ENCODE assay signal across 18 mouse cellular contexts in genomic region chr14:20764942-20765341, GRCm38 (mm10). TPM values are rescaled to one million over a fixed set of nuclear protein-coding genes. Genes with fewer than 3 reads are reported as not detected.
DNase-seq lines count a peak whose midpoint lies in the region; ATAC-seq and TF ChIP-seq lines count a peak whose summit lies in the region.
"Had no signal": no experiment of that assay in that cellular context is flagged by ENCODE, and none has a peak within 500 bp of the region (broad histone marks: within the 10 kb centered on the region; RNA-seq: fewer than 3 reads in every experiment).

No protein-coding gene starts in this region.

- no peak for TF ChIP-seq POLR2A in liver, adult 2 months (IDR thresholded peaks at IDR 0.05; ENCODE audit: extremely low read depth, insufficient read depth, low read length)

- DNase-seq in gastrocnemius, adult 2 months, result no peak
- DNase-seq in gastrocnemius, postnatal 25 days, result no peak
- DNase-seq in liver, adult 2 months (ENCODE audit: extremely low read depth, low read depth, low spot score), result no peak
- DNase-seq in liver, result no peak
- DNase-seq in cerebellum, postnatal 10 days, result no peak
- DNase-seq: adrenal gland, postnatal 25 days; cerebellum, postnatal 14 days; kidney, postnatal 14 days; layer of hippocampus, adult 9-11 months; lung, postnatal 36 days; right cerebral cortex, postnatal 4 days; thymus, postnatal 4 days had no signal

- H3K27me3 ChIP-seq in liver, adult 2 months (ENCODE audit: control insufficient read depth, insufficient read depth, low read length), result no peaks in the 10 kb centered on the region
- H3K27me3 ChIP-seq in heart, embryonic 14.5 days (ENCODE audit: control insufficient read depth, insufficient read depth, low read length), result no peaks in the 10 kb centered on the region
- no peaks in the 10 kb centered on the region for H3K27me3 ChIP-seq in stomach, embryonic 15.5 days (replicated peaks)
- H3K27me3 ChIP-seq: liver, embryonic 15.5 days; midbrain, embryonic 12.5 days had no signal

- H3K9ac ChIP-seq in liver, adult 2 months (ENCODE audit: low read depth, low read length), result no peak overlapping the region
- peak overlapping the region; percentile 65 for H3K9ac ChIP-seq in heart, embryonic 14.5 days (ENCODE audit: low read length)
- no peak overlapping the region for H3K9ac ChIP-seq in stomach, embryonic 15.5 days
- H3K9ac ChIP-seq: hindbrain, embryonic 14.5 days; liver, embryonic 15.5 days; midbrain, embryonic 12.5 days had no signal

- WGBS in liver, adult 2 months, result 83% methylated on average over 5 of the region's 5 CpGs
- 78% methylated on average over 5 of the region's 5 CpGs for WGBS in heart, embryonic 14.5 days
- 83% methylated on average over 5 of the region's 5 CpGs for WGBS in stomach, embryonic 15.5 days

- no peak for ATAC-seq in heart, embryonic 14.5 days (ENCODE audit: insufficient number of reproducible peaks, insufficient read depth, low FRiP score, low read depth)
- ATAC-seq in stomach, embryonic 15.5 days (ENCODE audit: insufficient read depth, low FRiP score, low read depth), result no peak
- no peak for ATAC-seq in monocyte, adult 5-6 weeks (replicated peaks; ENCODE audit: insufficient number of reproducible peaks, low FRiP score, low TSS enrichment, poor library complexity, severe bottlenecking)

- peak overlapping the region; percentile 1; the same call in 1 of the 2 replicates for H3K4me2 ChIP-seq in heart, embryonic 14.5 days (ENCODE audit: low read length)
- H3K4me2 ChIP-seq in stomach, embryonic 15.5 days, result no peak overlapping the region
- H3K4me2 ChIP-seq: hindbrain, embryonic 14.5 days; liver, embryonic 15.5 days; midbrain, embryonic 12.5 days had no signal

- no peaks in the 10 kb centered on the region; the same call in 1 of the 2 replicates for H3K4me1 ChIP-seq in liver, adult 2 months (ENCODE audit: control insufficient read depth, insufficient read depth, low read length)
- H3K4me1 ChIP-seq in heart, embryonic 14.5 days (ENCODE audit: control insufficient read depth in 2 of 2, insufficient read depth in 2 of 2, low read length in 2 of 2), result peaks cover 20 to 43% of the 10 kb centered on the region in 2 experiments
- H3K4me1 ChIP-seq in stomach, embryonic 15.5 days, result peaks cover 4% of the 10 kb centered on the region; the same call in 1 of the 2 replicates
- H3K4me1 ChIP-seq: liver, embryonic 15.5 days; midbrain, embryonic 12.5 days had no signal

- H3K27ac ChIP-seq in gastrocnemius, adult 2 months, result peak overlapping the region; percentile 86
- H3K27ac ChIP-seq in liver, adult 2 months (replicated peaks; ENCODE audit: insufficient read depth, low read depth, low read length), result 0 out of 2 replicates have a peak overlapping the region, but pooled peaks have one; percentile 9
- H3K27ac ChIP-seq in heart, embryonic 14.5 days (replicated peaks in 1 of 2; ENCODE audit: control insufficient read depth in 1 of 2, insufficient read depth in 1 of 2, low read depth in 2 of 2, low read length in 2 of 2), result peak overlapping the region; percentile 94 to 96
- H3K27ac ChIP-seq in stomach, embryonic 15.5 days, result peak overlapping the region; percentile 50; the same call in 1 of the 2 replicates
- H3K27ac ChIP-seq: hindbrain, embryonic 14.5 days; liver, embryonic 15.5 days; midbrain, embryonic 12.5 days had no signal

- H3K79me2 ChIP-seq in liver, adult 2 months (ENCODE audit: control insufficient read depth, insufficient read depth, low read length), result no peaks in the 10 kb centered on the region

- H3K36me3 ChIP-seq in liver, adult 2 months (ENCODE audit: control insufficient read depth, insufficient read depth, low read length), result peaks cover 4% of the 10 kb centered on the region; the same call in 1 of the 2 replicates
- H3K36me3 ChIP-seq in heart, embryonic 14.5 days (ENCODE audit: control insufficient read depth, insufficient read depth, low read length), result peaks cover 82% of the 10 kb centered on the region
- H3K36me3 ChIP-seq in stomach, embryonic 15.5 days, result peaks cover 43% of the 10 kb centered on the region

- intact Hi-C loops in gastrocnemius, adult 2 months (cut with DNase I), result loop anchor here (10.0 kb wide), 1 partner anchor 230 kb away; no protein-coding TSS in a partner anchor

- H3K4me3 ChIP-seq in gastrocnemius, adult 2 months, result peak overlapping the region; percentile 43
- H3K4me3 ChIP-seq in liver, adult 2 months (ENCODE audit: insufficient read depth, low read depth, low read length), result no peak overlapping the region
- no peak overlapping the region for H3K4me3 ChIP-seq in heart, embryonic 14.5 days (ENCODE audit: control insufficient read depth in 1 of 2, insufficient read depth in 1 of 2, low read depth in 1 of 2, low read length in 2 of 2)
- H3K4me3 ChIP-seq in stomach, embryonic 15.5 days (replicated peaks), result no peak overlapping the region
- H3K4me3 ChIP-seq: liver, embryonic 15.5 days; midbrain, embryonic 12.5 days had no signal

- no peaks in the 10 kb centered on the region for H3K9me3 ChIP-seq in heart, embryonic 14.5 days (ENCODE audit: control insufficient read depth, low read length)
- no peaks in the 10 kb centered on the region for H3K9me3 ChIP-seq in stomach, embryonic 15.5 days
- H3K9me3 ChIP-seq: liver, embryonic 15.5 days; midbrain, embryonic 12.5 days had no signal

- TF ChIP-seq CTCF in gastrocnemius, adult 2 months (IDR thresholded peaks at IDR 0.05), result no peak
- TF ChIP-seq CTCF in liver, adult 2 months (IDR thresholded peaks at IDR 0.05; ENCODE audit: low read depth, low read length), result no peak

RNA-seq across cellular contexts. Expression of gene Camk2g, which starts 28.9 kb away (rescaled TPM):
- 100 to 1,000 TPM; 162 to 163 TPM for total RNA-seq in gastrocnemius, adult 2 months (2021)
- total RNA-seq in gastrocnemius, postnatal 25 days (2021), result 100 to 1,000 TPM; 149 to 190 TPM
- 7.9 and 9.9 TPM in 2 replicates for total RNA-seq in liver, adult 2 months (2014; rRNA removed)
- polyA plus RNA-seq in liver, adult 2 months (2012; rRNA removed), result 5.0 and 7.9 TPM in 2 replicates
- polyA plus RNA-seq in heart, embryonic 14.5 days (2014; fragmentation: Nextera tagmentation; extraction: Ambion mirVana), result 64.0 and 72.1 TPM in 2 replicates
- 40.4 and 49.1 TPM in 2 replicates for polyA plus RNA-seq in stomach, embryonic 15.5 days (2015; fragmentation: Nextera tagmentation; extraction: Ambion mirVana)
- total RNA-seq in monocyte, adult 5-6 weeks (2017), result 36.4 to 81.1 TPM (median 62.3 TPM) in 3 replicates

RNA-seq across cellular contexts. Expression of gene Ndst2, which starts 30.6 kb away (rescaled TPM):
- 1 to 10 TPM; 6.2 to 7.1 TPM for total RNA-seq in gastrocnemius, adult 2 months (2021)
- total RNA-seq in gastrocnemius, postnatal 25 days (2021), result 1 to 10 TPM; 6.0 to 6.6 TPM
- 10.8 and 13.2 TPM in 2 replicates for total RNA-seq in liver, adult 2 months (2014; rRNA removed)
- polyA plus RNA-seq in liver, adult 2 months (2012; rRNA removed), result 22.8 and 33.2 TPM in 2 replicates
- polyA plus RNA-seq in heart, embryonic 14.5 days (2014; fragmentation: Nextera tagmentation; extraction: Ambion mirVana), result 16.8 and 20.9 TPM in 2 replicates
- polyA plus RNA-seq in stomach, embryonic 15.5 days (2015; fragmentation: Nextera tagmentation; extraction: Ambion mirVana), result 22.3 and 25.5 TPM in 2 replicates
- total RNA-seq in monocyte, adult 5-6 weeks (2017), result 15.6 to 17.6 TPM (median 16.8 TPM) in 3 replicates

RNA-seq across cellular contexts. Expression of gene Zswim8, which starts 57.6 kb away (rescaled TPM):
- 10 to 100 TPM; 35.0 to 37.0 TPM for total RNA-seq in gastrocnemius, adult 2 months (2021)
- 10 to 100 TPM; 33.0 to 33.6 TPM for total RNA-seq in gastrocnemius, postnatal 25 days (2021)
- 11.4 and 19.6 TPM in 2 replicates for total RNA-seq in liver, adult 2 months (2014; rRNA removed)
- 58.6 and 95.0 TPM in 2 replicates for polyA plus RNA-seq in liver, adult 2 months (2012; rRNA removed)
- polyA plus RNA-seq in heart, embryonic 14.5 days (2014; fragmentation: Nextera tagmentation; extraction: Ambion mirVana), result 21.7 and 25.4 TPM in 2 replicates
- polyA plus RNA-seq in stomach, embryonic 15.5 days (2015; fragmentation: Nextera tagmentation; extraction: Ambion mirVana), result 27.3 and 28.0 TPM in 2 replicates
- 36.0 to 67.6 TPM (median 60.8 TPM) in 3 replicates for total RNA-seq in monocyte, adult 5-6 weeks (2017)

Comparison
In these comparisons a context has a peak if more than half of its experiments do, and no peak if none do; other contexts are left out.
1. H3K27ac ChIP-seq: peak in every context shown above with its lines; median percentile 95 in heart, embryonic 14.5 days; 86 in gastrocnemius, adult 2 months; 50 in stomach, embryonic 15.5 days; 9 in liver, adult 2 months.